25 mouse cellular contexts compared by ENCODE assay signal in the genomic region with DNA sequence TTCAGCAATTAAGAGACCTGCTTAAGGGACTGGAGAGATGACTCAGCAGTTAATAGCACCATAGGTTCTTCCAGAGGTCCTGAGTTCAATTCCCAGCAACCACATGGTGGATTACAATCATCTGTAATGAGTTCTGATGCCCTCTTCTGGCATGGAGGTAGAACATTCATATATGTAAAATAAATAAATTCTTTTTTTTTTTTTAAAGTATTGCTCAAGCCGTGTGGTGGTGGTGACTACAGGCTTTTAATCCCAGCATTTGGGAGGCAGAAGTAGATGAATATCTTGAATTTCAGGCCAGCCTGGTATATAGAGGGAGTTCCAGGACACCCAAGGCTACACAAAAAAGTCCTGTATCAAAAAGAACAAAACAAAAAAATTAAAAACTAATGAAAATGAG. TPM values are rescaled to one million over a fixed set of nuclear protein-coding genes. Genes with fewer than 3 reads are reported as not detected.
"Had no signal": no experiment of that assay in that cellular context is flagged by ENCODE, and none has a peak within 500 bp of the region (broad histone marks: within the 10 kb centered on the region; RNA-seq: fewer than 3 reads in every experiment).

No protein-coding gene starts in this region.

- H3K4me3 ChIP-seq: gastrocnemius, adult 2 months; hindbrain, embryonic 10.5 days; hindbrain, embryonic 12.5 days; intestine, embryonic 15.5 days; kidney, embryonic 15.5 days; limb, embryonic 13.5 days; limb, embryonic 15.5 days; liver, embryonic 12.5 days had no signal

- H3K9me3 ChIP-seq: hindbrain, embryonic 10.5 days; hindbrain, embryonic 12.5 days; intestine, embryonic 15.5 days; kidney, embryonic 15.5 days; limb, embryonic 13.5 days; limb, embryonic 15.5 days; liver, embryonic 12.5 days had no signal

- H3K4me2 ChIP-seq: heart, embryonic 11.5 days; hindbrain, embryonic 12.5 days; hindbrain, embryonic 14.5 days; intestine, embryonic 15.5 days; kidney, embryonic 15.5 days; limb, embryonic 13.5 days; limb, embryonic 15.5 days; liver, embryonic 12.5 days had no signal

- ATAC-seq: hindbrain, embryonic 16.5 days; inflammation-experienced regulatory T-cells, adult 6 months; intestine, embryonic 15.5 days; intestine, postnatal 0 days; liver, embryonic 12.5 days had no signal

- DNase-seq: gastrocnemius, adult 2 months; gastrocnemius, postnatal 10 days; gastrocnemius, postnatal 25 days; heart, adult 18-20 months; heart, postnatal 10 days; heart, postnatal 4 days; kidney, adult 18-20 months; kidney, adult 8-10 months; kidney, postnatal 10 days; kidney, postnatal 25 days; left cerebral cortex, postnatal 4 days had no signal

- H3K27me3 ChIP-seq: hindbrain, embryonic 12.5 days; intestine, embryonic 15.5 days; kidney, embryonic 15.5 days; limb, embryonic 13.5 days; limb, embryonic 15.5 days; liver, embryonic 12.5 days had no signal

- H3K9ac ChIP-seq: hindbrain, embryonic 12.5 days; hindbrain, embryonic 14.5 days; intestine, embryonic 15.5 days; kidney, embryonic 15.5 days; limb, embryonic 13.5 days; limb, embryonic 15.5 days; liver, embryonic 12.5 days; liver, embryonic 14.5 days had no signal

- H3K27ac ChIP-seq: gastrocnemius, adult 2 months; hindbrain, embryonic 10.5 days; hindbrain, embryonic 12.5 days; hindbrain, embryonic 14.5 days; intestine, embryonic 15.5 days; limb, embryonic 13.5 days; limb, embryonic 15.5 days; liver, embryonic 12.5 days; liver, embryonic 14.5 days had no signal

RNA-seq across cellular contexts. Expression of gene Hic1, which starts 19.0 kb away (rescaled TPM):
- total RNA-seq: granulocyte monocyte progenitor cell, adult 5-6 weeks had no signal
